Mouse (Mus musculus) limb, embryonic 12.5 days (tissue): ENCODE measurements at regions not wholly inside any gene's neighbourhood (a gene's known extent, or its start where the extent isn't known, plus 50 kb on each side); places are given as distances from the start of the nearest gene placed in this dataset.

Experiments used
- ATAC-seq: fragments of 200-750 bp; cut with Nextera tagmentation; 2 replicates; pipeline ENCODE4 v1.8.0; 2017; ENCODE audit warnings: low read depth, moderate TSS enrichment; ENCODE audit not compliant: insufficient number of reproducible peaks, insufficient read depth, low FRiP score, low TSS enrichment
- H3K27ac ChIP-seq: fragments of 300-500 bp; sonication (generic); 2 replicates; pipeline ENCODE4 v1.5.1; 2016; ENCODE audit warnings: mild to moderate bottlenecking, moderate library complexity
- H3K27me3 ChIP-seq: fragments of 300-500 bp; sonication (generic); 2 replicates; pipeline ENCODE4 v1.6.1; 2016; ENCODE audit warnings: mild to moderate bottlenecking, moderate library complexity
- H3K36me3 ChIP-seq: fragments of 300-500 bp; sonication (generic); 2 replicates; pipeline ENCODE4 v1.6.1; 2016; ENCODE audit warnings: mild to moderate bottlenecking, moderate library complexity
- H3K4me1 ChIP-seq: fragments of 300-500 bp; sonication (generic); replicated peaks from 2 replicates; pipeline ENCODE4 v1.6.1; 2016
- H3K4me2 ChIP-seq: fragments of 300-500 bp; sonication (generic); 2 replicates; pipeline ENCODE4 v1.6.1; 2016; ENCODE audit warnings: mild to moderate bottlenecking, moderate library complexity
- H3K4me3 ChIP-seq: fragments of 300-500 bp; sonication (generic); replicated peaks from 2 replicates; pipeline ENCODE4 v1.5.1; 2016; ENCODE audit warnings: mild to moderate bottlenecking
- H3K9ac ChIP-seq: fragments of 300-500 bp; sonication (generic); replicated peaks from 2 replicates; pipeline ENCODE4 v1.6.1; 2016; ENCODE audit warnings: mild to moderate bottlenecking, moderate library complexity
- H3K9me3 ChIP-seq: fragments of 300-500 bp; sonication (generic); 2 replicates; pipeline ENCODE4 v1.6.1; 2016; ENCODE audit warnings: mild to moderate bottlenecking, moderate library complexity
- WGBS: fragments of 180-500 bp; shearing (Covaris S2); methylation state at CpG from one replicate; pipeline ENCODE4 v1.1.7; 2016; 5-methylcytosine and 5-hydroxymethylcytosine counted together

DNA sequence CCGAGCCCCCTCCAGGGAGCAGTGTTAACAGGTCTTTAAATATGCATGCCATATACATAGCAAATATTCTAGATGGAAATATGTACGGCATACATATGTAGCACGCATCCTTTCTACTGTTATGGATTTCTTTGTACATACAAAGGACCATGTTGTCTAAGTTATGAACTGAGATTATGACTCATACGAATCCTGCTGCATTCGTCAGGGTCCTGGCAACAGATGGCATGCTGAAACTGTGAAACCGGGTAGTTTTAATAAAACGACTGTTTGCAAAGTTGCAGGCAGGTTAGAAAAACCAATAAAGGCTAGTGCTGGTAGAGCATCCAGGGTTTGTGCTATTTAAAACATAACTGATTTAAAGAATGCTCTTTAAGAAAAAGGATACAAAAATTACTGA lies 88.8 kb upstream of the Tlk1 start:
- Histone ChIP-seq H3K4me1 (0 out of 2 replicates have a peak, but pooled peaks cover 6% of the 10 kb centered on the region), H3K9ac (no peak overlapping the region), H3K36me3 (no peaks in the 10 kb centered on the region), H3K9me3 (no peaks in the 10 kb centered on the region), H3K4me3 (no peak overlapping the region), H3K4me2 (no peak overlapping the region), H3K27ac (no peak overlapping the region), H3K27me3 (no peaks in the 10 kb centered on the region)
- ATAC-seq = no peak
- 78% methylated on average over 7 of the region's 7 CpGs for WGBS

DNA sequence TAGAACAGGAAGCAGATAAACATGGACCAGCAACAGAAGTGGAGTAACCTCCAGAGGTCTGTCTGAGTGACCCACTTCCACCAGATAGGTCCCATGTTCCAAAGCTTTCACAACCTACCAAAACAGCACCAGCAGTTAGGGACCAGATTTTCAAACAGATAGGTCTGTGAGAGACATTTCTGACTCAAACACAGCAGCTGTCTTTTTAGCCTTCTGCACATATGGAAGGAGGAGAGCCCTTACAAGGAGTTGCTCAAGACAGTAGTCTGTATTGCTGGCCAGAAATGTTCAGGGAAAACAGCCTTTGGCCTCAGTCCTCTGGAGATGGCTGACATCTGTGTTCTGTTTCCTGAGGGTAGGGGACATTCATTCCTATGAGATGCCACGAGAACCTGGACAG lies 83.9 kb upstream of the Tlk1 start:
- ATAC-seq = no peak
- no peak overlapping the region for H3K27ac ChIP-seq
- 0 out of 2 replicates have a peak, but pooled peaks cover 5% of the 10 kb centered on the region for H3K4me1 ChIP-seq
- H3K27me3 ChIP-seq = no peaks in the 10 kb centered on the region
- no peaks in the 10 kb centered on the region for H3K9me3 ChIP-seq
- 78% methylated on average over 1 of the region's 1 CpGs for WGBS
- H3K9ac ChIP-seq = no peak overlapping the region
- H3K4me3 ChIP-seq = no peak overlapping the region
- H3K4me2 ChIP-seq = no peak overlapping the region
- no peaks in the 10 kb centered on the region for H3K36me3 ChIP-seq

DNA sequence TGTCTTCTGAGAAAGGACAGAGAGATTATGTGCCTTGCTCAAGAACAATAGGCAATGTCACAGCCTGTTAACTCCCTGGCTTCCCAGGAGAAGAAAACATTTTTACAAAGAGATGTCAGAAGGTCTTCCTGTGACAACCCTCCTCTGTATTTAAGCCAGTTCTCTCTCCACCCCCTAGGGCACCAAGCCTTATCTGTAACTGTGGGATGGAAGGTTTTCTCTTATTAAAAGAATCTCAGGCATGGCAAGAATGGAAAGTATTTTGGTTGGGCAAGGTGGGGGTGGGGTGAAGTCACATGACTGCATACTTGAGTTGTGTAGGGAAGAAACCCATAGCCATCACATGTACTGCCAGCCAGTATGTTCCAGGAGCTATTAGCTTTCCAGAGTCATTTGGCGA lies 83.1 kb upstream of the Tlk1 start:
- no peaks in the 10 kb centered on the region for H3K27me3 ChIP-seq
- no peak overlapping the region for H3K4me2 ChIP-seq
- no peak overlapping the region for H3K9ac ChIP-seq
- no peaks in the 10 kb centered on the region for H3K9me3 ChIP-seq
- H3K27ac ChIP-seq = no peak overlapping the region
- H3K4me1 ChIP-seq = 0 out of 2 replicates have a peak, but pooled peaks cover 5% of the 10 kb centered on the region
- ATAC-seq = no peak
- 79% methylated on average over 1 of the region's 1 CpGs for WGBS
- no peaks in the 10 kb centered on the region for H3K36me3 ChIP-seq
- H3K4me3 ChIP-seq = no peak overlapping the region

DNA sequence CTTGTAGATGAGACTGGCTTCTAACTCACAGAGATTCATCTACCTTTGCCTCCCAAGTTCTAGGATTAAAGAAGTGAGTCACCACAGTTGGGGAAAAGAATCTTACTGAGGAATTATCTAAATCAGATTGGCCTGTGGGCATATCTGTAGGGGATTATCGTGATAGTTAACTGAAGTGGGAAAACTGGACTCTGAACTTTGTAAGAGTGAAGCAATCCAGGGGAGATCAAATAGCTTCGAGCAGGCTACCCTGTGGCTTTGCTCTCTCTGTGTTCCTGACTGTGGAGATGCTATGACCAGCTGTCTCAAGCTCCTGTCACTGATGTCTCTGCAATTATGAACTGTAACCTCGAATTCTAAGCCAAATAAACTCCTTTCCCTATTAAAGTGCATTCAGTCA lies 80.7 kb upstream of the Tlk1 start:
- Histone ChIP-seq H3K27me3 (no peaks in the 10 kb centered on the region), H3K4me1 (0 out of 2 replicates have a peak, but pooled peaks cover 5% of the 10 kb centered on the region), H3K4me2 (no peak overlapping the region), H3K27ac (no peak overlapping the region), H3K4me3 (no peak overlapping the region), H3K36me3 (no peaks in the 10 kb centered on the region), H3K9me3 (no peaks in the 10 kb centered on the region), H3K9ac (no peak overlapping the region)
- 76% methylated on average over 3 of the region's 3 CpGs for WGBS
- no peak for ATAC-seq

DNA sequence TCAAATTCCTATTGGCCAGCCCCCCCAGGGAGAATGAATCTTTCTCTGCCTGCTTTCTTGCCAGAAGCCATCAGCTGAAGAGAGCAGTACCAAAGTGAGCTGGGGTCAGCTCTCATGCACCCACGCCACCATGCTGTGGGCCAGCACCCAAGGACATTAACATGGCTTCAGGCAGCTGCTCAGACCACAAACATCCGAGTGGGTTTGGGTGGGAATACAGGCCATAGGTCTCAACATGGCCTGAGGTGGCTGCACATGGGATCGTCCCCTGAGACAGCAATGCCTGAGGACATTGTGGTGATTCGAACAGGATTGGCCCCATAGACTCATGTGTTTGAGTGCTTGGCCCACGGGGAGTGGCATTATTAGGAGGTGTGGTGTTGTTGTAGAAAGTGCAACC lies 78.9 kb upstream of the Tlk1 start:
- WGBS = 83% methylated on average over 5 of the region's 5 CpGs
- no peak overlapping the region for H3K4me3 ChIP-seq
- no peaks in the 10 kb centered on the region for H3K9me3 ChIP-seq
- ATAC-seq = no peak
- H3K4me2 ChIP-seq = no peak overlapping the region
- H3K27me3 ChIP-seq = no peaks in the 10 kb centered on the region
- H3K36me3 ChIP-seq = no peaks in the 10 kb centered on the region
- H3K27ac ChIP-seq = no peak overlapping the region
- H3K4me1 ChIP-seq = peaks cover 10% of the 10 kb centered on the region; the same call in 1 of the 2 replicates
- H3K9ac ChIP-seq = no peak overlapping the region

- Histone ChIP-seq H3K4me1 (peaks cover 5% of the 10 kb centered on the region; the same call in 1 of the 2 replicates), H3K27ac (no peak overlapping the region), H3K9ac (no peak overlapping the region), H3K9me3 (no peaks in the 10 kb centered on the region), H3K27me3 (no peaks in the 10 kb centered on the region), H3K4me3 (no peak overlapping the region), H3K36me3 (no peaks in the 10 kb centered on the region), H3K4me2 (no peak overlapping the region)
- WGBS = 76% methylated on average over 3 of the region's 3 CpGs
- no peak for ATAC-seq
Measured at GRCm38 (mm10) chr2:70902196-70902595, 76.7 kb upstream of the Tlk1 start.

DNA sequence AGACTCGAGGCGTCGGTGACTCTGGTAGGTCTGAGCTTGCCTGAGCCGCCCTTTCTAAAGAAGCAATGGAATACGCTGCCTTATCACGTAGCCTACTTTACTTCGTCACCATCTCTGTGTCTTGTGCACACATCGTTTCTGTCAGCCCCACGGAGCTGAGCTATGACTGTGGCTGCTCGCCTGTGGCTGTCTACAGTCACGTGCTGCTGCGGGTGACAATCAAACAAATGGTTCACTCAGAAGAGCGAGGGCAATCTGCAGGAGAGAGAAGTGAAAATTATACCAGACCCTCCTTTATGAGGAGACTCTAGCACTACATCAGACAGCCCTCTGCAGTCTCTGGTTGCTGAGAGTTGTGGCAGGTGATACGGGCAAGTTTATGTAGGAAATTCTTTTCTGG lies 76.0 kb upstream of the Tlk1 start:
- no peak for ATAC-seq
- WGBS = 67% methylated on average over 14 of the region's 14 CpGs
- Histone ChIP-seq H3K9ac (no peak overlapping the region), H3K4me1 (peaks cover 5% of the 10 kb centered on the region; the same call in 1 of the 2 replicates), H3K27ac (no peak overlapping the region), H3K27me3 (no peaks in the 10 kb centered on the region), H3K36me3 (no peaks in the 10 kb centered on the region), H3K9me3 (no peaks in the 10 kb centered on the region), H3K4me3 (no peak overlapping the region), H3K4me2 (no peak overlapping the region)

DNA sequence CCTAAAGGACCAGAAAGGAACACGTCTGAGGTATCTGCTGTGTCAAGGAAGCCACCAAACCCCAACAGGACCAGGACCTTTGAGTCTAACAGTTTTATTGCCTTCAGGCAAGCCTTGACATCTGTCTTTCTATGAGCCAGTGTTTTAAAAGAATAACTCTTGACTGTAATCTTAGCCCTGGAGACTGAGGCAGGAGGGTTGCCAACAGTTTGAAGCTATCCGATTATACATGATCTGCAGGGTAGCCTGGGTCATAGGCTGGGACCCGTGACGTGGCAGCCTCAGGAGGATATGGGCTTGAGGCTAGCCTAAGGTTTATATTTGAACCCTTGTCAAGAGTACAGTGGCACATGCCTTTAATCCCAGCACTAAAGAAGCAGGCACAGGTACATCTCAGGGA lies 73.5 kb upstream of the Tlk1 start:
- Histone ChIP-seq H3K27ac (no peak overlapping the region), H3K9me3 (no peaks in the 10 kb centered on the region), H3K4me2 (no peak overlapping the region), H3K4me3 (no peak overlapping the region), H3K36me3 (no peaks in the 10 kb centered on the region), H3K27me3 (no peaks in the 10 kb centered on the region), H3K9ac (no peak overlapping the region), H3K4me1 (peaks cover 5% of the 10 kb centered on the region; the same call in 1 of the 2 replicates)
- ATAC-seq = no peak
- WGBS = 93% methylated on average over 4 of the region's 4 CpGs

GRCm38 (mm10) chr2:70898396-70898795 lies 72.9 kb upstream of the Tlk1 start:
- Histone ChIP-seq H3K4me2 (no peak overlapping the region), H3K9me3 (no peaks in the 10 kb centered on the region), H3K36me3 (no peaks in the 10 kb centered on the region), H3K27ac (no peak overlapping the region), H3K9ac (no peak overlapping the region), H3K27me3 (no peaks in the 10 kb centered on the region), H3K4me1 (peaks cover 5% of the 10 kb centered on the region; the same call in 1 of the 2 replicates), H3K4me3 (no peak overlapping the region)
- ATAC-seq = no peak
- 79% methylated on average over 9 of the region's 9 CpGs for WGBS

DNA sequence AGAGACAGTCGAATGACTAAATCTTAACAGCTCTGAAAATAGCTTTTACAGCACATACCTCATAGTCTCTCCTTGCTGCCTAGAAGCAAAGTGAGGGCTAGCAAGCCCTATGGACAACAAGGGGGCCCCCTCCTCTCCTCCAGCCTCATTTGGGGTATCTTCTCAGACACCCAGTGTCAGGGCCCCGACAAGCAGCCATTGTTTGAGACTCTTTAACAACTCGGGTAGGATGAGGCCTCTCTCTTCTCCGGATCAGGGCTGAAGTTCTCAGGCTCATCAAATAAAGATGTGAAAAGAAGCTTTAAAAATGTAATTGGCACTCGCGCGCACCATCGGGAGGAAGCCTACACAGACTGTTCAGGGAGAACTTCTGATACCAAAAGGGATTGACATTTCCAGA lies 71.8 kb upstream of the Tlk1 start:
- WGBS = 91% methylated on average over 8 of the region's 8 CpGs
- H3K9me3 ChIP-seq = no peaks in the 10 kb centered on the region

DNA sequence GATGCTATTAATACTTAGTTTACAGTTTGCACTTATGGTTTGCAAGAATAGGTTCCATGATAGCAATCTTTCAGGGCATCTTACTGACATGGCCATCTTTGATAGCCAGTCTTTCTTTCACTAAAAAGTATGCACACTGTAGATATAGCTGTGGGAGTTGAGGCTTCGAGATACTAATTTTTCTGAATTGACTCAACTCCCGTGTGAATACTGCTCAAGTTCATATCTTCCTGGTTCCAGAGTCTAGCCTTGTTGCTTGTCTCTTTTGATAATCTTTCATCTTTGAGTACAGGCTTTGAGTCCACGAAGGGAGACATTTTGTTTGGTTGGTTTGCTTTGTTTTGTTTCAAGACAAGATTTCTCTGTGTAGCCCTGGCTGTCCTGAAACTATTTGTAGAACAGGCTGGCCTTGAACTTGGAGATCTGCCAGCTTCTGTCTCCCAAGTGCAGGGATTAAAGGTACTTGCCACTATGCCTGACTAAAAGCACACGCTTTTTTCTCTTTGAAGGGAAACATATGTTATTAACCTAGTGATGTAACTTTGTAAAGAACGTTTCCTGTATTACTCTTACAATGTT lies 64.1 kb upstream of the Tlk1 start:
- no peak overlapping the region for H3K4me2 ChIP-seq
- no peaks in the 10 kb centered on the region for H3K9me3 ChIP-seq
- ATAC-seq = no peak
- H3K36me3 ChIP-seq = no peaks in the 10 kb centered on the region
- no peak overlapping the region for H3K4me3 ChIP-seq
- no peaks in the 10 kb centered on the region; the same call in none of the 2 replicates for H3K4me1 ChIP-seq
- H3K27me3 ChIP-seq = no peaks in the 10 kb centered on the region
- no peak overlapping the region for H3K27ac ChIP-seq
- 74% methylated on average over 5 of the region's 5 CpGs for WGBS
- no peak overlapping the region for H3K9ac ChIP-seq

More for the DNA sequence above, 71.8 kb upstream of the Tlk1 start:
- H3K4me1 ChIP-seq = peaks cover 5% of the 10 kb centered on the region; the same call in 1 of the 2 replicates
- no peak overlapping the region for H3K9ac ChIP-seq
- H3K4me2 ChIP-seq = no peak overlapping the region
- H3K36me3 ChIP-seq = no peaks in the 10 kb centered on the region
- H3K27me3 ChIP-seq = no peaks in the 10 kb centered on the region
- no peak for ATAC-seq
- no peak overlapping the region for H3K4me3 ChIP-seq
- H3K27ac ChIP-seq = no peak overlapping the region

- no peak overlapping the region for H3K4me2 ChIP-seq
- H3K27me3 ChIP-seq = no peaks in the 10 kb centered on the region
- H3K27ac ChIP-seq = no peak overlapping the region
- H3K4me3 ChIP-seq = no peak overlapping the region
- no peaks in the 10 kb centered on the region; the same call in none of the 2 replicates for H3K4me1 ChIP-seq
- no peaks in the 10 kb centered on the region for H3K9me3 ChIP-seq
- no peak overlapping the region for H3K9ac ChIP-seq
- H3K36me3 ChIP-seq = no peaks in the 10 kb centered on the region
- WGBS = 89% methylated on average over 5 of the region's 5 CpGs
- no peak for ATAC-seq
Measured at GRCm38 (mm10) chr2:70888840-70889469, 63.4 kb upstream of the Tlk1 start.
